Mouse (Mus musculus): Measurements from ENCODE around the gene 1700019D03Rik.

GRCm38 (mm10) chr1:52952143-52952542 lies 67.8 kb downstream of the 1700019D03Rik start:
- no peak for TF ChIP-seq JUND (IDR thresholded peaks at IDR 0.05; ENCODE audit: low read depth, low read length)
- no peak for TF ChIP-seq MYC (IDR thresholded peaks at IDR 0.05; ENCODE audit: low read depth, low read length)
